Mouse (Mus musculus) heart, adult 2 months (tissue): Measurements from ENCODE around the gene Fig4. TPM values are rescaled to one million over a fixed set of nuclear protein-coding genes. Genes with fewer than 3 reads are reported as not detected.

ENCODE experiments used
- DNase-seq, 2 experiments: peaks; one replicate each; pipeline ENCODE4 v3.0.0; 2021
- H3K27ac ChIP-seq: fragments of 200-600 bp; 2 replicates; pipeline ENCODE4 v1.8.1; 2022
- H3K27me3 ChIP-seq: fragments of 200-500 bp; 2 replicates; pipeline ENCODE4 v1.6.1; 2012; ENCODE audit warnings: mild to moderate bottlenecking, low read length, inconsistent platforms, mixed read lengths; ENCODE audit not compliant: control insufficient read depth, insufficient read depth
- H3K36me3 ChIP-seq: fragments of 200-500 bp; 2 replicates; pipeline ENCODE4 v1.6.1; 2012; ENCODE audit warnings: low read length, inconsistent platforms; ENCODE audit not compliant: control insufficient read depth, insufficient read depth
- H3K4me1 ChIP-seq: fragments of 200-500 bp; 2 replicates; pipeline ENCODE4 v1.6.1; 2011; ENCODE audit warnings: low read length; ENCODE audit not compliant: control insufficient read depth, insufficient read depth
- H3K4me3 ChIP-seq: fragments of 200-600 bp; 2 replicates; pipeline ENCODE4 v1.8.1; 2022
- H3K79me2 ChIP-seq: fragments of 200-500 bp; replicated peaks from 2 replicates; pipeline ENCODE4 v1.6.1; 2012; ENCODE audit warnings: mild to moderate bottlenecking, inconsistent platforms, low read length, moderate library complexity, mixed read lengths; ENCODE audit not compliant: control insufficient read depth, insufficient read depth
- H3K9ac ChIP-seq: fragments of 200-500 bp; 2 replicates; pipeline ENCODE4 v1.6.1; 2012; ENCODE audit warnings: low read depth, mild to moderate bottlenecking, control low read depth, inconsistent platforms, low read length, mixed read lengths
- CTCF ChIP-seq: fragments of 200-600 bp; IDR thresholded peaks from 2 replicates; pipeline ENCODE4 v1.8.1; 2022; ENCODE audit warnings: antibody characterized with exemption, mild to moderate bottlenecking, moderate library complexity
- EP300 ChIP-seq: fragments of 200-500 bp; IDR thresholded peaks from 2 replicates; pipeline ENCODE4 v1.6.1; 2011; ENCODE audit warnings: low read depth, low read length, control low read depth; ENCODE audit not compliant: insufficient read depth
- POLR2A ChIP-seq: fragments of 200-500 bp; IDR thresholded peaks from 2 replicates; pipeline ENCODE4 v1.6.1; 2011; ENCODE audit warnings: mild to moderate bottlenecking, low read depth, low read length, control low read depth; ENCODE audit not compliant: insufficient read depth
- WGBS: fragments of 180-500 bp; shearing (Covaris S2); methylation state at CpG from one replicate; pipeline ENCODE4 v1.1.7; 2018; 5-methylcytosine and 5-hydroxymethylcytosine counted together
- intact Hi-C: fragments of 180-260 bp; cut with DNase I; formaldehyde crosslinking; loops from one replicate; pipeline ENCODE4 v1.15.1; 2025
- polyA plus RNA-seq: library from polyadenylated mRNA; depleted of rRNA; stranded (reverse); fragments of >200 nt; gene quantifications from 2 replicates; pipeline ENCODE4 v1.2.3, GENCODE M21; 2012; rRNA removed
- total RNA-seq, 2 experiments: library from RNA; stranded (reverse); gene quantifications; 2 replicates each; pipeline ENCODE4 v1.2.3; 2021

The Fig4 gene
- total and polyA plus RNA-seq, 3 experiments = 17.8 to 25.6 (median 22.1) TPM

DNA sequence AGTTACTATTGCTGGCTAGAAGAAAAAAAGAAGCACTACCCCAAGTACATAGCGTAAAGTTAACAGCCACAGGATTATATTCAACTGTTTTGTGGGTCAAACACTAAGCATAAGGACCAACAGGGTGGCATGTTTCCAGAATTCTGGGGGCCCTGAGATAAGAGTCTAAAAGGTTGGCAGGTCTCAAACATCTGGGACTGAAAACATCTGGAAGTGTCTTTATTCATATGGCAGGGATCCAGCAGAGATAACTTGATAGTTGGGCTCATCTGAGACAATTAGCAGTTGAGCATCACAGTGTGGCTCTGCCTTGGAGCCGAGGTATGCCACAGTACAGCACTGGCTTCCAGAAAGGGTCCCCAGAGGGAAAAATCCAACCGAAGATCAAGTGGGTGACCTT, 153.8 kb downstream of the Fig4 start:
- intact Hi-C loops = no loop called here

DNA sequence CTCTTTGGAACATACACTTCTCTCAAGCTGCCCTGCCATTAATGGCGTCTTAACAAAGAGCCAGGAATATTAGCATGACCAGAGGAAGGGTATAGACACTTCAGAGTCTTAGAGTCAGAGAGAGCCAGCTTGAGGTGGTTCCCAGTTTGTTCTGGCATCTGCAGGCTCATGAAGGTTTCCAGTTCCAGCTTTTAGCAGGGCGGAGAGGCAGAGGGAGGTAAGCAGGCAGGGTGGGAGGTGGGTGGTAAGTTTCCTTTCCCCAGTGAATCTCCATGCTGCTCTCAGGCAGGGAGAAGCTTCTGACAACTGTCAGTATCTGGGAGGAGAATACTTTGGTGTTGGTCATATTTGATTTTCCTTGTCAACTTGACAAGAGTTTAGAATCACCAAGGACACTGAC, 156.9 kb downstream of the Fig4 start:
- no peak overlapping the region for H3K4me3 ChIP-seq
- intact Hi-C loops = no loop called here
- no peak for DNase-seq
- no peak overlapping the region for H3K27ac ChIP-seq
- TF ChIP-seq POLR2A (no peak), CTCF (no peak), EP300 (no peak)
- no peak overlapping the region for H3K9ac ChIP-seq
- no peaks in the 10 kb centered on the region for H3K27me3 ChIP-seq
- no peaks in the 10 kb centered on the region for H3K4me1 ChIP-seq
- no peaks in the 10 kb centered on the region for H3K79me2 ChIP-seq
- no peaks in the 10 kb centered on the region for H3K36me3 ChIP-seq
- WGBS = 76% methylated on average over 2 of the region's 2 CpGs

More for the DNA sequence above, 153.8 kb downstream of the Fig4 start:
- Histone ChIP-seq H3K4me1 (no peaks in the 10 kb centered on the region), H3K79me2 (no peaks in the 10 kb centered on the region), H3K9ac (no peak overlapping the region), H3K27ac (no peak overlapping the region), H3K27me3 (no peaks in the 10 kb centered on the region), H3K36me3 (no peaks in the 10 kb centered on the region), H3K4me3 (no peak overlapping the region)
- TF ChIP-seq CTCF = no peak
- TF ChIP-seq POLR2A = no peak
- TF ChIP-seq EP300 = no peak
- 49% methylated on average over 3 of the region's 3 CpGs for WGBS
- no peak for DNase-seq

Other genes starting within 250 kb of the Fig4 start
- not detected for gene Gpr6, start 231.0 kb downstream of the Fig4 start, total RNA-seq
- gene Gpr6, start 231.0 kb downstream of the Fig4 start, polyA plus RNA-seq = not detected in 2 replicates
- gene Ak9, start 720 bp upstream of the Fig4 start, total RNA-seq = not detected
- gene Ak9, start 720 bp upstream of the Fig4 start, polyA plus RNA-seq = 0.06 TPM in 1 of 2 replicates, not detected in the other
- gene Zbtb24, start 147.1 kb upstream of the Fig4 start, total RNA-seq = 1 to 10 TPM; 6.9 to 7.9 TPM
- 6.0 and 8.7 TPM in 2 replicates for gene Zbtb24, start 147.1 kb upstream of the Fig4 start, polyA plus RNA-seq
- gene Mical1, start 173.1 kb upstream of the Fig4 start, total RNA-seq = 10 to 100 TPM in 1 of 2 experiments, 1 to 10 TPM in 1; 9.6 to 11.0 TPM
- gene Mical1, start 173.1 kb upstream of the Fig4 start, polyA plus RNA-seq = 18.5 and 20.3 TPM in 2 replicates
- gene Smpd2, start 187.1 kb upstream of the Fig4 start, total RNA-seq = 10 to 100 TPM; 31.8 to 36.2 TPM
- 60.2 and 60.8 TPM in 2 replicates for gene Smpd2, start 187.1 kb upstream of the Fig4 start, polyA plus RNA-seq
- 1 to 10 TPM in 1 of 2 experiments, under 1 TPM in 1; 0.84 to 1.7 TPM for gene Ppil6, start 187.2 kb upstream of the Fig4 start, total RNA-seq
- gene Ppil6, start 187.2 kb upstream of the Fig4 start, polyA plus RNA-seq = 0.59 and 1.2 TPM in 2 replicates
- 100 to 1,000 TPM; 137 to 151 TPM for gene Cd164, start 216.2 kb upstream of the Fig4 start, total RNA-seq
- 131 and 193 TPM in 2 replicates for gene Cd164, start 216.2 kb upstream of the Fig4 start, polyA plus RNA-seq